Mouse (Mus musculus): ENCODE measurements around the gene Trpv2.
A peak's percentile ranks its signal among the peaks of the same experiment; 100 is the strongest.
"Not testable (repeated sequence)": the region's sequence is repeated elsewhere in the genome, so short reads cannot be mapped to it uniquely, and the experiment has no call there.

The Trpv2 gene

DNA sequence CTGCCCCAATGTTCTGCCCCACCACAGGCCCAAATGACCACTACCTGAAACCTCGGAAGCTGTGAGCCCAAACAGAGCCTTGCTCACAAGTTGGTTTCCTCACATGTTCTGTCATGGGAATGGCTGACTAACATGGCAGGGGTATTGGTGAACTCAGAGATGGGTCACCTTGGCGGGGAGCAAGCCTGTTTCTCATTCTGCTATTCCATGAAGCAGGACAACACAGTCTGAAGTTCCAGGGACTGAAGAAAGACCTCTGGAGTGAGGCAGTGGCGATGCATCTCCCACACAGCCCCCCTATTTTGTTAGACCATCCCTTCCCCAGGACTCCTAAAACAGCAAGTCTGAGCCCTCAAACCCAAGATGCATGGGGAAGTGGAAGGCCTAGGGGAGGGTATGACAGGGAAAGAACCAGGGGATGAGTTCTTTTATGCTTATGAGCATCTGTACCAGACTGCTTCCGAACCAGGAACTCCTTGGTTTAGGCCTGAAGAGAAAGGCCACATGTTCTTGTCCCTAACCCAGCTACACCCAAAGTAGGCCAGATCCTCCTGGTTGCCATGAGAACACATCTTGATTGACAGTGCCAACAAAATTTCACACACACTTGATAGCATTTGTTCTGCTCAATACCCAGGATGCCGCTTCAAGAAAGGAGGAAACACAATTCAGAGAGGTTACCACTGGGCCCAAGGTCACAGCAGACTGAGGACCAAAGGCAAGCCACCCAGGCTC lies 70.5 kb downstream of the Trpv2 start:
- Histone ChIP-seq H3K9me3 (ENCODE audit: low read length) (no peaks in the 10 kb centered on the region), H3K4me3 (replicated peaks; ENCODE audit: low read length) (peak overlapping the region; percentile 43), H3K36me3 (ENCODE audit: insufficient read depth, low read length) (peaks cover 10% of the 10 kb centered on the region; the same call in 1 of the 2 replicates), H3K4me1 (replicated peaks; ENCODE audit: low read depth, low read length) (peaks cover 79% of the 10 kb centered on the region), H3K27me3 (ENCODE audit: insufficient read depth, low read length) (no peaks in the 10 kb centered on the region)
- no peak for TF ChIP-seq NANOG (IDR thresholded peaks at IDR 0.05; ENCODE audit: borderline replicate concordance, low read length)
- TF ChIP-seq POU5F1 (IDR thresholded peaks at IDR 0.05; ENCODE audit: borderline replicate concordance, low read length), result no peak
- TF ChIP-seq CTCF (conservative IDR thresholded peaks at IDR 0.05; ENCODE audit: low read length), result no peak

DNA sequence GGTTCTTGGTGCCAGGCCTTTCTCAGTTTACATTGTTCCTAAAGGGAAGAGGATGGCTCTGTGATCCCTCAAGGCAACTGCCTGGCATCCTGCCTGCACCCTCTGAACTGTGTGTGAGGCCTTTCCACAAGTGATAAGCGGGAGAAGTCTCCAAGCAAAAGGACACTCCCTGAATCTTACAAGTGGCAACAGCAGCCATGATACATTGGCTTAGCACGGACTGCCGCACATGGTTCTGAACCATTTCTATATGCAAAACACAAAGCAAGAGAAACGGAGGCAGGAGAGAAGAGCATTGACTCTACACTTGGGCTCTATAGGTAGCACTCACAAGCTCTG lies 71.0 kb downstream of the Trpv2 start:
- Histone ChIP-seq H3K4me1 (replicated peaks; ENCODE audit: low read depth, low read length) (peaks cover 74% of the 10 kb centered on the region), H3K4me3 (replicated peaks; ENCODE audit: low read length) (peak overlapping the region; percentile 43), H3K27me3 (ENCODE audit: insufficient read depth, low read length) (no peaks in the 10 kb centered on the region), H3K36me3 (ENCODE audit: insufficient read depth, low read length) (0 out of 2 replicates have a peak, but pooled peaks cover 4% of the 10 kb centered on the region), H3K9me3 (ENCODE audit: low read length) (no peaks in the 10 kb centered on the region)
- TF ChIP-seq NANOG (IDR thresholded peaks at IDR 0.05; ENCODE audit: borderline replicate concordance, low read length) (no peak), POU5F1 (IDR thresholded peaks at IDR 0.05; ENCODE audit: borderline replicate concordance, low read length) (no peak)

DNA sequence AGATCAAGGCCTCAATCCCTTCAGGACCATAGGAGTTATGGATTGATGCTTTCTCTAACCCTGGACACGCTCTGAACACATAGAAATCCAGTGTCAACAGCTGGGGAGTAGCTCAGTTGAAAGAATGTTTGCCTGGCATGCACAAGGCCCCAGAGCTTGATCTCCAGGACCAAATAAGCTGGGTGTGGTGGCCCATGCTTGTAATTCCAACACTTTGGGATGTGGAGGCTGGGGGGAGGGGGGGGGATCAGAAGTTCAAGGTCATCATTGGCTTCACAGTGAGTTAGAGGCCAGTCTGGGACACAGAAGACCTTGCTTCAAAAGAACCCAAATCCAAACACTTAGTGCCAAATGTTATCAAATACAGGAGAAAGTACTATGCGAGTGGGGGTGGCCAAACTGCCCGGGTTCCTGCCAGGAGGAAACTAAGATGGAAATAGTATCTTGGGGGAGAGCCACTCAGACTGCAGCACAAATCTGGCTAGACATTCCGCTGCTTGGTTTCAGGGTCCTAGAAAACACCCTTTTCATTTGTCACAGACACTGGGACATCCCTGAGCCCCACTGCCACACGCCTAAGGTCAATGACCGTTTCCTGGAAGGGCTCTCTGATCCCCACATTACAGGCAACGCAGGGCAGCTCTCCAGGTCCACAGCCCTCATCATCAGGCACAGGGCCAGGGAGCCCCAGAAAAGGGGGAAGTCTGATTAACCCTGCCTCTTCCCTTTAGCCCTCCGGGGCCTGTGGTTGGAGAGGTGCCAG lies 71.6 kb downstream of the Trpv2 start:
- Histone ChIP-seq H3K4me1 (replicated peaks; ENCODE audit: low read depth, low read length) (peaks cover 72% of the 10 kb centered on the region), H3K9me3 (ENCODE audit: low read length) (no peaks in the 10 kb centered on the region), H3K27me3 (ENCODE audit: insufficient read depth, low read length) (no peaks in the 10 kb centered on the region), H3K36me3 (ENCODE audit: insufficient read depth, low read length) (peaks cover 8% of the 10 kb centered on the region; the same call in 1 of the 2 replicates), H3K4me3 (replicated peaks; ENCODE audit: low read length) (peak overlapping the region; percentile 92)
- TF ChIP-seq NANOG (IDR thresholded peaks at IDR 0.05; ENCODE audit: borderline replicate concordance, low read length) (no peak), CTCF (conservative IDR thresholded peaks at IDR 0.05; ENCODE audit: low read length) (no peak), POU5F1 (IDR thresholded peaks at IDR 0.05; ENCODE audit: borderline replicate concordance, low read length) (no peak)

DNA sequence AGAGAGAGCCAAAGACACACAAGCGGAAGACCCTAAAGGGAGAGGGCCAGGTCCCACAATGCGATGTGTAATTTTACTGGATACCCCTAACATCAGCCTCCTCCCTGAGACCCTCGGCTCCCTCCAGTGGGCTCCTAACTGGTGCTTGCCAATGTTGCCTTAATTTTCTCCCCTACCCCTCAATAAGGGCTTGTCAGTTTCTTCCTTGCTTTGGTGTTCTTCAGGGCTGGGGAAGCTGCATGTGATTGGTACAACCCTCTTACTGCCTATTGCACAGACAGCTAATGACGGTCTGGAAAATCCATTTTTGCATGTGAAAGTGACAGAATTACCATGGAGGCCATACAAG lies 72.2 kb downstream of the Trpv2 start:
- peaks cover 10% of the 10 kb centered on the region; the same call in 1 of the 2 replicates for H3K36me3 ChIP-seq (ENCODE audit: insufficient read depth, low read length)
- TF ChIP-seq POU5F1 (IDR thresholded peaks at IDR 0.05; ENCODE audit: borderline replicate concordance, low read length) (no peak), CTCF (conservative IDR thresholded peaks at IDR 0.05; ENCODE audit: low read length) (no peak), NANOG (IDR thresholded peaks at IDR 0.05; ENCODE audit: borderline replicate concordance, low read length) (no peak)
- no peaks in the 10 kb centered on the region for H3K9me3 ChIP-seq (ENCODE audit: low read length)
- no peaks in the 10 kb centered on the region for H3K27me3 ChIP-seq (ENCODE audit: insufficient read depth, low read length)
- H3K4me3 ChIP-seq (replicated peaks; ENCODE audit: low read length), result peak overlapping the region; percentile 92
- peaks cover 69% of the 10 kb centered on the region for H3K4me1 ChIP-seq (replicated peaks; ENCODE audit: low read depth, low read length)

DNA sequence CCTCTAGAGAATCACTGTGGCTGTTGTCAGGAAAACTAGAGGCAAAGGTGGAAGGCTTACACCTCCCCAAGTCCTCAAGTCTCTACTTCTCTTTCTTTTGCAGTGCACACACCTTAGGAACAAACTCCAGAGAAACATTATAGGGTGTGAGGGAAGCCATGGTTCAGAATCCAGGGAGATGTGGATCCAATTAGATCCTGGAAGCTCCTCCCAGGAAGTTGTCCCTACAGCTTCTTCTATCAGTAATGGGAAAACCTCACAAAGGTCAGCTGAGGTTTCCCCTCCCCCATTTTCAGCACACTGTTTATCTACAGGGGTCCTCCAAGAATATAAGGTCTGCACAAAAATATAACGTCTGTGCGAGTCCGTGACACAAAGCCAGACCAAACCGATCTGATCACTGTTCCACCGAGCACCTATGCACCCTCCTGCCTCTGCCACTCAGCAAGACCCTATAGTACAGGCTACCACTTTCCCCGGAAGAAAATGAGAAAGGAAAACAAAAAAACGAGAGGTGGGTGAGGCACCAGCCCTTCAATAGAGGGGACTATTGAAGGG lies 72.8 kb downstream of the Trpv2 start:
- H3K9me3 ChIP-seq (ENCODE audit: low read length), result no peaks in the 10 kb centered on the region
- H3K4me3 ChIP-seq (replicated peaks; ENCODE audit: low read length), result peak overlapping the region; percentile 92
- no peak for TF ChIP-seq POU5F1 (IDR thresholded peaks at IDR 0.05; ENCODE audit: borderline replicate concordance, low read length)
- H3K4me1 ChIP-seq (replicated peaks; ENCODE audit: low read depth, low read length), result peaks cover 63% of the 10 kb centered on the region
- H3K36me3 ChIP-seq (ENCODE audit: insufficient read depth, low read length), result peaks cover 16% of the 10 kb centered on the region; the same call in 1 of the 2 replicates
- no peaks in the 10 kb centered on the region for H3K27me3 ChIP-seq (ENCODE audit: insufficient read depth, low read length)

DNA sequence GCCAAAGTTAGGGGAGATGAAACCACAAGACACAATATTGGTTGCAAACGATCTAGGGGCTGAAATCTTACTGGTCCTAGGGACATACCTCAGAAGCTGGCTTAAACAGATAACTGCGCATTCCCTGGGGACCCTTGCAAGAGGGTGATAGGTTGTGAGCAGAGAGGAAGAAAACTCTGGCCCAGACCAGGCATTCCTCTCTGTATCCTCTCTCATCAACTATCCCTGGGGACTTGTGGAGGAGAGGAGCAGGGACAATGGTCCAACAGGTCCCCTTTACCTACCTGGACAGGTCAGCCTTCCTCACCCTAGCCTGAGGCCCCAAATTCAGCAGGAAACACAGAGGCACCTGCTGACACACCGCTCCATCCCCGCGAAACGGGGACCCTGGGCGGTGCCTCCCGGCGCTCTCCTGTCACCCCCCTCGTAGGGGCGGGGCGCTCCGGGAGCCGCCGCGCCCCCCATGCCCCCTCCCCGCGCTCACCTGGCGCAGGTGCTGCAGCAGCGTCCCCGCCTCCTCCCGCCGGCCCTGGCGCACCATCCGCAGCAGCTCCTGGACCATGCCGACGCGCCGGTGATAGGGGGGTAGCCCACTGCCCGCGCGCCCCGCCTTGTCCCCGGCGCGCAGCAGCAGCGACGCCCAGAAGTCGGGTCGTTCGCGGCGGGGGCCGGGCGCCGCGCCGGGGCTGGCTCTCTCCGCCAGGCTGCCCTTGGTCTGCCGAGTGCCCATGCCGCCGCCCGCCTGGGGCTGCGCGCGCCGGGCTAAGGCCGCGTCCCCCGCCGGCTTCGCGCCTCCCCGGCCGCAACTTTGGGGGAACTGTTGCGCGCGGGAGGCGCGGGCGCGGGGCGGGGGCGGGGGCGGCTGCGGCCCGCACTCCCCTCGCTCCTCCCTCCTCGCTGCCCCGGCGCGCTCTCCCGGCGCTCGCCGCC lies 73.6 kb downstream of the Trpv2 start, which contains the start of gene Lrrc75a:
Gene Lrrc75a, minus strand, starts transcription at position 863 of the 930 bp plus-strand sequence.
- Histone ChIP-seq H3K36me3 (ENCODE audit: insufficient read depth, low read length) (peaks cover 23% of the 10 kb centered on the region; the same call in 1 of the 2 replicates), H3K4me1 (replicated peaks; ENCODE audit: low read depth, low read length) (peaks cover 56% of the 10 kb centered on the region), H3K4me3 (replicated peaks; ENCODE audit: low read length) (peak within 1 kb of the TSS; percentile 92), H3K27me3 (ENCODE audit: insufficient read depth, low read length) (no peaks in the 10 kb centered on the region), H3K9me3 (ENCODE audit: low read length) (no peaks in the 10 kb centered on the region)
- TF ChIP-seq POU5F1 (IDR thresholded peaks at IDR 0.05; ENCODE audit: borderline replicate concordance, low read length) (no peak), CTCF (conservative IDR thresholded peaks at IDR 0.05; ENCODE audit: low read length) (no peak), NANOG (IDR thresholded peaks at IDR 0.05; ENCODE audit: borderline replicate concordance, low read length) (no peak)

DNA sequence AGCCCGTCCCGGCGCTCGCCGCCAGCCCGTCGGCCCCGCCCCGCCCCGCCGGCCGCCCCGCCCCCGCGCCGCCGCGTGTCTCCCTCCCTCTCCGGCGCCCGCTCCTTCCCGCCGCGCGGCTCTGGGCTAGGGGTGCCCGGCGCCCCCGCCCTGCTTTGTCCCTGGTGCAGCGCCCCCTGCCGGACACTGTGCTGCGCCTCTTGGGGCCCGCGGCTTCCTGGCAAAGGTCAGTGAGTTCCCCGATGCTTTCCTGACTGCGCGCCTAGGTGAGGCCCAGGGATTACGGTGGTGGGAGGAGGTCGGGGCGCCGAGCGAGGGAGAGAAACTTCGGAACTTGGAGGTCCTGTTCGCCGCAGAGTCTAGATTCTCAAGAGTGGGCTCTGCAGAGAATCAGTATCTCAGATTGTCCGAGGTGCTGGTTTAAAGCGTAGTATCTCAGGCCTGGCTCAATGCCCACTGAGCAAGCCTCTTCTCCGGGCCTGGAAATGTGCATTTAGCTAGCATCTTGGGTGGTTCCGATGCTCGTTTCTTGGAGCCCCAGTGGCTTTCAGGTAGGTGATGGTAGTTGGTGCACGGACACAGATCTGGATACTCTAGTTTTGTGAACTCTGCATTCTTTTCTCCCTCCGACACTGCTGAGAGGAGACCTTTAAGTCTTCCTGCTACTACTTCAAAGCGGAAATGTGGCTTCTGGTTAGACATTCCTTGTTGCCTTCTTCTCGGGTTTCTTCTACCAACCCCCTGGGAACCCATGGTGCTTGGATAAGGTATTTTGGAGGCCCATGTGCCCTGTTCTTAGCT lies 74.5 kb downstream of the Trpv2 start, which contains the start of gene Mmgt2:
Gene Mmgt2, plus strand, starts transcription at position 74 of the 801 bp plus-strand sequence.
- peaks cover 48% of the 10 kb centered on the region for H3K4me1 ChIP-seq (replicated peaks; ENCODE audit: low read depth, low read length)
- no peaks in the 10 kb centered on the region for H3K9me3 ChIP-seq (ENCODE audit: low read length)
- H3K4me3 ChIP-seq (replicated peaks; ENCODE audit: low read length), result peak within 1 kb of the TSS; percentile 92
- peak; percentile 31 for TF ChIP-seq CTCF (conservative IDR thresholded peaks at IDR 0.05; ENCODE audit: low read length)
- TF ChIP-seq NANOG (IDR thresholded peaks at IDR 0.05; ENCODE audit: borderline replicate concordance, low read length), result no peak
- TF ChIP-seq POU5F1 (IDR thresholded peaks at IDR 0.05; ENCODE audit: borderline replicate concordance, low read length), result no peak
- peaks cover 21% of the 10 kb centered on the region; the same call in 1 of the 2 replicates for H3K36me3 ChIP-seq (ENCODE audit: insufficient read depth, low read length)
- no peaks in the 10 kb centered on the region for H3K27me3 ChIP-seq (ENCODE audit: insufficient read depth, low read length)

DNA sequence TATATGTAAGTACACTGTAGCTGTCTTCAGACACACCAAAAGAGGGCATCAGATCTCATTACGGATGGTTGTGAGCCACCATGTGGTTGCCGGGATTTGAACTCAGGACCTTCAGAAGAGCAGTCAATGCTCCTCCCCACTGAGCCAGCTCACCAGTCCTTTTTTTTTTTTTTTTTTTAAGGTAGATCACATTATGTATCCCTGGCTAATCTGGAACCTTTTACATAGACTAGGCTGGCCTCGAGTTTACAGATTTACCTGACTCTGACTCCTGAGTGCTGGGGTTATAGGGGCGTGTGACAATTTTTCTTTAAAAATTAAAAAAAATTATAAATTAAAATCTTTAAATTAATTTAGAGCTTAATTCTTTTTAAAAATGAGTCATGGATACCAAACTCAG lies 75.5 kb downstream of the Trpv2 start:
- not testable (repeated sequence) for H3K4me3 ChIP-seq (replicated peaks; ENCODE audit: low read length)
- H3K4me1 ChIP-seq (replicated peaks; ENCODE audit: low read depth, low read length), result peaks cover 47% of the 10 kb centered on the region

More for the DNA sequence above, 75.5 kb downstream of the Trpv2 start:
- H3K27me3 ChIP-seq (ENCODE audit: insufficient read depth, low read length); H3K9me3 ChIP-seq (ENCODE audit: low read length): not testable (repeated sequence)
- H3K36me3 ChIP-seq (ENCODE audit: insufficient read depth, low read length), result peaks cover 19% of the 10 kb centered on the region; the same call in 1 of the 2 replicates
